Mouse (Mus musculus) limb, embryonic 11.5 days (tissue): Measurements from ENCODE around the gene Mon1a. TPM values are rescaled to one million over a fixed set of nuclear protein-coding genes. Genes with fewer than 3 reads are reported as not detected.

Experiments used
- ATAC-seq: fragments of 200-750 bp; cut with Nextera tagmentation; 2 replicates; pipeline ENCODE4 v1.8.0; 2017; ENCODE audit warnings: low read depth; ENCODE audit not compliant: insufficient number of reproducible peaks, low FRiP score, low TSS enrichment
- DNase-seq: peaks from one replicate; pipeline ENCODE4 v3.0.0-alpha.2; 2015; ENCODE audit warnings: low spot score
- H3K27ac ChIP-seq: fragments of 300-500 bp; sonication (generic); replicated peaks from 2 replicates; pipeline ENCODE4 v1.5.1; 2014; ENCODE audit warnings: low read depth, mild to moderate bottlenecking, low read length
- H3K27me3 ChIP-seq: fragments of 300-500 bp; sonication (generic); 2 replicates; pipeline ENCODE4 v1.6.1; 2014; ENCODE audit warnings: mild to moderate bottlenecking, low read length, mixed read lengths; ENCODE audit not compliant: control insufficient read depth, insufficient read depth
- H3K36me3 ChIP-seq: fragments of 300-500 bp; sonication (generic); 2 replicates; pipeline ENCODE4 v1.6.1; 2014; ENCODE audit warnings: mild to moderate bottlenecking, low read length, moderate library complexity, mixed read lengths; ENCODE audit not compliant: control insufficient read depth, insufficient read depth
- H3K4me1 ChIP-seq: fragments of 300-500 bp; sonication (generic); 2 replicates; pipeline ENCODE4 v1.6.1; 2014; ENCODE audit warnings: low read length, mixed read lengths; ENCODE audit not compliant: control insufficient read depth, insufficient read depth
- H3K4me2 ChIP-seq: fragments of 300-500 bp; sonication (generic); 2 replicates; pipeline ENCODE4 v1.6.1; 2014; ENCODE audit warnings: low read depth, mild to moderate bottlenecking, moderate library complexity; ENCODE audit not compliant: severe bottlenecking
- H3K4me3 ChIP-seq: fragments of 300-500 bp; sonication (generic); 2 replicates; pipeline ENCODE4 v1.5.1; 2014; ENCODE audit warnings: low read depth, low read length
- H3K9ac ChIP-seq: fragments of 300-500 bp; sonication (generic); 2 replicates; pipeline ENCODE4 v1.6.1; 2014; ENCODE audit warnings: mild to moderate bottlenecking, low read length
- H3K9me3 ChIP-seq: fragments of 300-500 bp; sonication (generic); 2 replicates; pipeline ENCODE4 v1.6.1; 2016; ENCODE audit warnings: low read length; ENCODE audit not compliant: control insufficient read depth
- WGBS: fragments of 180-500 bp; shearing (Covaris S2); extraction: QIAGEN DNeasy Blood & Tissue Kit; methylation state at CpG from one replicate; pipeline ENCODE4 v1.1.7; 2014; 5-methylcytosine and 5-hydroxymethylcytosine counted together
- polyA plus RNA-seq: library from polyadenylated mRNA; unstranded; fragments of >200 nt; fragmentation: Nextera tagmentation; extraction: Ambion mirVana; gene quantifications from 2 replicates; pipeline ENCODE4 v1.2.1, GENCODE M21; 2014

Gene Mon1a
- 12.4 and 12.6 TPM in 2 replicates for polyA plus RNA-seq

DNA sequence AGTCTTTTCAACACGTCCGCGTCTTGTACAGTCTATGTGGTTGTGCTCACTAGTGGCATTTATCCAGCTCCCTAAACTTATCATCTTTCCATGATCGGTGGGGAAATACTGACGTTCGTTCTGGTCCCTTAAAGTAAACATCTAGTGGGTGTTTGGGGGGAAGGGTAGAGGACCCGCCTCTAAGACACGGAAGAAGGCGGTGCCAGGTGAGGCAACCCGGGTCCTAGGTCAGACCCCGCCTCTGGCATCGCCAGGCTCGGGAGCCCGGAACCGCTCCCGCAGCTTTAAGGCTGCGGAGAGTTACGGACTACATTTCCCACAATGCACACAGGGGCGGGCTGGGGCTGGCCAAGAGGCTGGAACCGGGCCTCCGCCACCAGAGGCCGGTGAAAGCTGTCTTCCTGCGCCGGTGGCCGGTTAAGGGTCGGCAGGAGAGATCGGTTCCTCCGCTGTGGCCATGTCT, at the start of gene Mon1a:
Gene Mon1a (plus strand): TSS at position 348 of the 463 bp plus-strand sequence.
- DNase-seq, result peak; percentile 85
- peak within 1 kb of the TSS; percentile 58 for H3K4me3 ChIP-seq
- no peak within 1 kb of the TSS for H3K27ac ChIP-seq
- peak within 1 kb of the TSS; percentile 72 for H3K4me2 ChIP-seq
- WGBS, result under 1% methylated on average over 28 of the region's 28 CpGs
- no peaks in the 10 kb centered on the region for H3K27me3 ChIP-seq
- peak; percentile 97 for ATAC-seq
- H3K4me1 ChIP-seq, result peaks cover 5% of the 10 kb centered on the region; the same call in 1 of the 2 replicates
- no peaks in the 10 kb centered on the region for H3K9me3 ChIP-seq
- H3K9ac ChIP-seq, result peak within 1 kb of the TSS; percentile 54
- no peaks in the 10 kb centered on the region for H3K36me3 ChIP-seq

DNA sequence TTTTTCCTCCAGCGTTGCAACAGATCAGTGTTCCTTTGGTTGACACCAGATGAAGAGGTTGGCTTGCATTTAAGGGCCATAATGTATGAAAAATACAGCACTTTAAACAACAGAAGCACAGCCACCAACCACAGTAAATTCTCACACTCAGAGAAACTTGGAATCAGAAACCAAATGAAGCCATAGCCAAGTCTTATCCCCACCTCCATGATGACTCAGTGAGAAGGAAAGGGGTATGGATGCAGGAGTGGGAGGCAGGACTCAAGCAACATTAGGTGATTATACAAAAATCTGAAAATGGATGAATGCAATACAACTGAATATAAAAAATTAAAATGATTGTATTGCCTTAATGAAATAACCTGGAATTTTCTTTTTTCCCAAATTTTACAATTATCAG, 49.1 kb upstream of the Mon1a start:
- Histone ChIP-seq H3K4me3 (no peak overlapping the region), H3K27me3 (no peaks in the 10 kb centered on the region), H3K9ac (no peak overlapping the region), H3K9me3 (no peaks in the 10 kb centered on the region), H3K4me2 (no peak overlapping the region), H3K4me1 (no peaks in the 10 kb centered on the region), H3K27ac (no peak overlapping the region), H3K36me3 (no peaks in the 10 kb centered on the region)
- WGBS, result 98% methylated on average over 1 of the region's 1 CpGs
- DNase-seq (no peak), ATAC-seq (no peak)

DNA sequence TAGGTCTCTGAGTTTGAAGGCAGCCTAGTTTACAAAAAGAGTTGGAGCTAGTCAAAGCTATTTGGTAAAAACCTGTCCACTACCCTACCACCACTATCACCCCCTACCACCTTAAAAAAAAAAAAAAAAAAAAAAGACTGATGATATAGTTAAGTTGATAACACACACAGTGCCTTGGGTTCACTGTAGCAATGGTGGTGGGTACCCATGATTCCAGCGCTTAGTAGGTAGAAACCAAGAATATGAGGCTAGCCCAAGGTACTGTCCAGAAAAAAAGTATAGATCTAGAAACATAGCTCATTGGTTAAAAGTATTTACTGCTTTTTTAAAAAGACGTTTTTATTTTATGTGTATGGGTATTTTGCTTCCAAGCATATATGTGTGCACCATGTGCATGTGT, 45.2 kb upstream of the Mon1a start:
- DNase-seq (no peak), ATAC-seq (no peak)
- Histone ChIP-seq H3K4me2 (no peak overlapping the region), H3K36me3 (peaks cover 5% of the 10 kb centered on the region; the same call in 1 of the 2 replicates), H3K27ac (no peak overlapping the region), H3K9me3 (no peaks in the 10 kb centered on the region), H3K4me3 (no peak overlapping the region), H3K27me3 (no peaks in the 10 kb centered on the region), H3K9ac (no peak overlapping the region), H3K4me1 (no peaks in the 10 kb centered on the region)
- 92% methylated on average over 2 of the region's 2 CpGs for WGBS

DNA sequence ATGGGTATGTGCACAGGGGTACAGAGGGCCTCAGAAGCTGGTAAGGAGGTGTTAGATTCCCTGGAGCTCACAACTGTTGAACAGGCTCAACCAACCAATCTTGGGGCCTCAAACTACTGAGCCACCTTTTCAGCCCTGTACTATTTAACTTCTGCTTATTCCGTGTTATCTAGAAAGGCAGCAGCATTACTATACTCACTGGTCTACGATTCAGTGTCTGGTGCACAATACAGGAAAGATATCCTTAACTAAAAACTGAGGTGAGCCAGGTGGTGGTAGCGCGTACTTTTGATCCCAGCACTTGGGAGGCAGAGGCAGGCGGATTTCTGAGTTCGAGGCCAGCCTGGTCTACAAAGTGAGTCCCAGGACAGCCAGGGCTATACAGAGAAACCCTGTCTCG, 39.0 kb upstream of the Mon1a start:
- Histone ChIP-seq H3K9me3 (no peaks in the 10 kb centered on the region), H3K4me3 (no peak overlapping the region), H3K4me1 (no peaks in the 10 kb centered on the region), H3K27ac (no peak overlapping the region), H3K36me3 (peaks cover 5% of the 10 kb centered on the region; the same call in 1 of the 2 replicates), H3K9ac (no peak overlapping the region), H3K4me2 (no peak overlapping the region), H3K27me3 (no peaks in the 10 kb centered on the region)
- DNase-seq (no peak), ATAC-seq (no peak)
- whole genome bisulfite sequencing, result 96% methylated on average over 7 of the region's 7 CpGs

DNA sequence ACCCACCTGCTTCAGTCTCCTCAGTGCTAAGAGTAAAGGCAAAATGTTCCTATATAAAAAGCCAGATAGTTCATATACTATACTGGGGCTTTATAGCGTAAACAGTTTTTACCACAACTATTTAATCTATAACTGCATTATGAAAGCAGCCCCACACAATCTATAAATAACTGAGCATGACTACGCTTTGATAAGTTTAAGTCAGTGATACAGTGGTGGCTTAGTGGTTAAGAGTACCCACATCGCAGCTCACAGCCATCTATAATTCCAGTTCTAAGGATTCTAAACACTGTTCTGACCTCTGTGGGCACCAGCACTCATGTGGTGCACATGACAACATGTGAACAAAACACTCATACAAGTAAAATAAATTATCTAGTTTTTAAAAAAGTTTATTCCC, 29.6 kb upstream of the Mon1a start:
- H3K9me3 ChIP-seq, result no peaks in the 10 kb centered on the region
- no peaks in the 10 kb centered on the region for H3K4me1 ChIP-seq
- no peak overlapping the region for H3K27ac ChIP-seq
- H3K36me3 ChIP-seq, result peaks cover 3% of the 10 kb centered on the region; the same call in 1 of the 2 replicates
- H3K9ac ChIP-seq, result no peak overlapping the region
- no peak overlapping the region for H3K4me2 ChIP-seq
- ATAC-seq, result no peak
- no peak for DNase-seq
- WGBS, result 97% methylated on average over 3 of the region's 3 CpGs
- no peak overlapping the region for H3K4me3 ChIP-seq
- H3K27me3 ChIP-seq, result no peaks in the 10 kb centered on the region

DNA sequence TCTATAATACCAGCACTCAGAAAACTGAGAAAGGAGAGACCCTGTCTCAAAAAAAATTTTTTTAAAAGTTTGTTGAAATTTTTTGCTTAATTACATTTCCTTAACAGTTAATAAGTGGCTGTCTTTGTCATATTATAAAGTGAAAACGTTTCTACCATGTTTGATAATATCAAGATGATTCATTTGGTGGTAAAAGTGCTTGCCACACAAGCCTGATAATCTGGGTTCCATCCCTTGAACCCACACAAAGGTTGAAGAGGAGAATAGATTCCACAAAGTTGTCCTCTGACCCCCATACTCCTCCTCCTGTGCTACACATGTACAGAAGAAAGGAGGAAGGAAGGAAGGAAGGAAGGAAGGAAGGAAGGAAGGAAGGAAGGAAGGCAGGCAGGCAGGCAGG, 23.5 kb upstream of the Mon1a start:
- Histone ChIP-seq H3K4me2 (no peak overlapping the region), H3K4me3 (no peak overlapping the region), H3K36me3 (peaks cover 5% of the 10 kb centered on the region), H3K9me3 (no peaks in the 10 kb centered on the region), H3K4me1 (no peaks in the 10 kb centered on the region), H3K9ac (no peak overlapping the region), H3K27me3 (no peaks in the 10 kb centered on the region), H3K27ac (no peak overlapping the region)
- no peak for DNase-seq
- 68% methylated on average over 1 of the region's 1 CpGs for WGBS
- ATAC-seq, result no peak

DNA sequence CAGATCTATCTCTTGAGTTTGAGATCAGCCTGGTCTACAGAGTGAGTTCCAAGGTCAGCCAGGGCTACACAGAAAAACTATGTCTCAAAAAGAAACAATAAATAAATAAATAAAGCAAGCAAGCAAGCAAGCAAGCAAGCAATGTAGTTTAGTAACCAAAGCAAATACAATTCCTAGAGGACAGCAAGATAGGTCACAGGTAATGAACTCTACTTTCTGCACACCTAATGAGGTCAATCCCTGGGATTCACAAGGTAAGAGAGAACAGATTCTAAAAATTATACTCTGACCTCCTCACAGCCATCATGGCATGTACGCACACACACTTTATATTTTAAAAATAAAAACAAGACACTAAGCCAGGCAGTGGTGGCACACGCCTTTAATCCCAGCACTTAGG, 21.9 kb upstream of the Mon1a start:
- WGBS, result 92% methylated on average over 2 of the region's 2 CpGs
- H3K27ac ChIP-seq, result no peak overlapping the region
- no peak overlapping the region for H3K4me3 ChIP-seq

DNA sequence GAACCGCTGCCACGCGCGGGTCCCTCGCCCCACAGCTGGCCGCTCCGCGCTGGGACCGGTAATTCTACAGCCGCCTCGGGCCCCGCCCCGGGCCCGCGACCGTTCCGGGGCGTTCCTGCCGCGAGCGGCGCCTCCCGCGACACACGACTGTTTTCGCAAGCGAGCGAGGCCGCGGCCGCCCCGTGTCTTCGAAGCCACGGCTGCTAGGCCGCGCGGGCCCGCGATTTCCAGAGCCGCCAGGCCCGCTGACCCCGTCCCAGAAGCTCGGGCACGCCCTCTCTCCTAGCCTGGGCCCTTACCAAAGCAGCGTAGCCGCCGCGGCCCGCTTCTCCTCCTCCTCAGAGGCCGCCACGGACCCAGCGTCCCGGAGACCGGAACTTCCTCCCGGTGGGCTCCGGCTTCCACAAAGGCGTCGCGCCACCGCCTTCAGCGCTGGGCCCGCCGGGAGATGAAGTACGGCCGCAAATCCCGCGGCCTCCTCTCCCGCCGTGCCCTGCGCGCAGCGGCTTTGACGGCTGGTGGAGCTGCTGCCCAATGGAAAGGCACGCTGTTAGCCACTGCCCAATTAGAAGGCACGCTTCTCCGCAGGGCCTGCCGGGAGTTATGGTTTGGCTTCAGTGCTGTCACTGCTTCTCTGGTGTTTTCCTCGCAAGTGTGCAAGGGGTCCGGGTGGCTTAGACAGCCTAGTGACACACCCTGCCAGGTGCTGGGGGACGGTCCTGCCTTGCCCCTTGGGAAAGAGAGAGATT, 15.4 kb upstream of the Mon1a start:
- Histone ChIP-seq H3K4me1 (peaks cover 5% of the 10 kb centered on the region), H3K27ac (peak overlapping the region; percentile 84), H3K27me3 (no peaks in the 10 kb centered on the region), H3K9me3 (no peaks in the 10 kb centered on the region), H3K4me3 (peak overlapping the region; percentile 92), H3K4me2 (peak overlapping the region; percentile 77), H3K36me3 (peaks cover 5% of the 10 kb centered on the region), H3K9ac (peak overlapping the region; percentile 99)
- ATAC-seq, result peak; percentile 98
- DNase-seq, result peak; percentile 92
- WGBS, result under 1% methylated on average over 80 of the region's 80 CpGs

More for the DNA sequence above, 21.9 kb upstream of the Mon1a start:
- Histone ChIP-seq H3K27me3 (no peaks in the 10 kb centered on the region), H3K36me3 (peaks cover 5% of the 10 kb centered on the region), H3K4me2 (no peak overlapping the region), H3K4me1 (no peaks in the 10 kb centered on the region; the same call in 1 of the 2 replicates), H3K9me3 (no peaks in the 10 kb centered on the region), H3K9ac (no peak overlapping the region)
- DNase-seq (no peak), ATAC-seq (no peak)
